Mouse (Mus musculus) olfactory bulb, adult 2 months (tissue): ENCODE data around the gene Phc2. TPM values are rescaled to one million over a fixed set of nuclear protein-coding genes. Genes with fewer than 3 reads are reported as not detected.

Experiments
- H3K27ac ChIP-seq: fragments of 200-500 bp; 2 replicates; pipeline ENCODE4 v1.5.1; 2012; ENCODE audit warnings: low read depth, low read length; ENCODE audit not compliant: insufficient read depth
- H3K4me1 ChIP-seq: fragments of 200-500 bp; 2 replicates; pipeline ENCODE4 v1.6.1; 2012; ENCODE audit warnings: low read length; ENCODE audit not compliant: control insufficient read depth, insufficient read depth
- H3K4me3 ChIP-seq: fragments of 200-500 bp; 2 replicates; pipeline ENCODE4 v1.5.1; 2012; ENCODE audit warnings: mild to moderate bottlenecking, low read depth, low read length, moderate library complexity; ENCODE audit not compliant: insufficient read depth
- CTCF ChIP-seq: fragments of 200-500 bp; IDR thresholded peaks from 2 replicates; pipeline ENCODE4 v1.5.1; 2012; ENCODE audit warnings: low read depth, mild to moderate bottlenecking, low read length, moderate library complexity; ENCODE audit not compliant: insufficient read depth
- POLR2A ChIP-seq: fragments of 200-500 bp; IDR thresholded peaks from 2 replicates; pipeline ENCODE4 v1.6.1; 2012; ENCODE audit warnings: mild to moderate bottlenecking, low read depth, low read length, moderate library complexity; ENCODE audit not compliant: insufficient read depth
- WGBS: fragments of 180-500 bp; shearing (Covaris S2); methylation state at CpG from one replicate; pipeline ENCODE4 v1.1.7; 2018; 5-methylcytosine and 5-hydroxymethylcytosine counted together
- polyA plus RNA-seq: library from polyadenylated mRNA; stranded (reverse); fragments of >200 nt; gene quantifications from 2 replicates; pipeline ENCODE4 v1.2.4, GENCODE M21; 2012; ENCODE audit warnings: low replicate concordance; ENCODE audit not compliant: missing spikeins, insufficient read depth, insufficient read length

Gene Phc2
- polyA plus RNA-seq, 1 experiment, result not detected

- H3K4me1 ChIP-seq, result peaks cover 25% of the 10 kb centered on the region
- 2% methylated on average over 15 of the region's 15 CpGs for WGBS
- peak overlapping the region; percentile 47 for H3K4me3 ChIP-seq
- H3K27ac ChIP-seq, result peak overlapping the region; percentile 82; the same call in 1 of the 2 replicates
- no peak for TF ChIP-seq POLR2A
- no peak for TF ChIP-seq CTCF
These were observed 74.7 kb downstream of the Phc2 start for GRCm38 (mm10) chr4:128729033-128729708.

DNA sequence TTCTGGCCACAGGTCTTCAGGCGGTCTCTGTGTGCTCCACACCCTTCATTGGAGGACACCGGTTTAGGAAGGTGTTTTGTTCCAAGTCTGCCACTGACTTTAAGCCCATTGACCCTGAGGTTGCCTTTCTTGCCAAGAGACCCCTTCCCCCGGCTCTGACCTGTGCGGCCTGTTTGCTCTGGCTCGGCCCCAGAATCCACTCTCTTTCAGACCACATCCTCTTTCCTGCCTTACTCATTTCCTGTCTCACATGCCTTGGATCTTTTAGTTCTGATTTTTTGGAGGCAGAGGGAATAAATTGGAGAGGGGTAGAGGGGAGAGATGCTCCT, 75.2 kb downstream of the Phc2 start:
- 10% methylated on average over 5 of the region's 5 CpGs for WGBS
- Histone ChIP-seq H3K27ac (peak overlapping the region; percentile 41), H3K4me1 (peaks cover 27% of the 10 kb centered on the region), H3K4me3 (peak overlapping the region; percentile 47)
- no peak for TF ChIP-seq POLR2A

GRCm38 (mm10) chr4:128730271-128730670, 75.8 kb downstream of the Phc2 start:
- Histone ChIP-seq H3K4me1 (peaks cover 31% of the 10 kb centered on the region), H3K27ac (no peak overlapping the region), H3K4me3 (no peak overlapping the region)
- WGBS, result 19% methylated on average over 6 of the region's 6 CpGs
- TF ChIP-seq POLR2A, result no peak
- TF ChIP-seq CTCF, result no peak

GRCm38 (mm10) chr4:128732794-128733193, 78.3 kb downstream of the Phc2 start:
- TF ChIP-seq CTCF, result no peak
- TF ChIP-seq POLR2A, result no peak
- Histone ChIP-seq H3K4me3 (no peak overlapping the region), H3K27ac (no peak overlapping the region), H3K4me1 (peaks cover 51% of the 10 kb centered on the region)
- WGBS, result 14% methylated on average over 5 of the region's 5 CpGs

- Histone ChIP-seq H3K4me1 (peaks cover 54% of the 10 kb centered on the region), H3K4me3 (no peak overlapping the region), H3K27ac (peak overlapping the region; percentile 70)
- TF ChIP-seq CTCF, result no peak
- TF ChIP-seq POLR2A, result no peak
- WGBS, result 18% methylated on average over 6 of the region's 6 CpGs
These were observed 79.0 kb downstream of the Phc2 start for GRCm38 (mm10) chr4:128733496-128733895.

DNA sequence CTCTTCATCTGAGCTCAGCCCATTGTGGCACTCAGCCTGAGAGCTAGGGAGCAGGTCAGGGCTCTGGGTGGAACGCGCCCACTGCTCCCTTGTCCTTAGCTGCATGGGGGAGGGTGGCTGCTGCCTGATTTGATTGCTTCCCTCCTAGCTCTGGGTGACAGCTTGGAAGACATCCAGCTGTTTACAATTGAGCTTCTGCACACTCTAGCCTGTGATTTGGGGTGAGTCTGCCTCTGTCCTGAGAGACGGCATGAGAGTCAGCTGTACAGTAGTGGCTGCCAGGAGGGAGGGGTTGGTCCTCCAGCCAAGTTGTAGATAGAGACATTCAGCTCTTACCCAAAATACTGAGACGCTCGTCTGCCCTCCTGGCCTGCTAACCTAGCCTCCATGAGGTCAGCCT, 79.7 kb downstream of the Phc2 start:
- Histone ChIP-seq H3K27ac (peak overlapping the region; percentile 70), H3K4me1 (peaks cover 51% of the 10 kb centered on the region), H3K4me3 (no peak overlapping the region)
- TF ChIP-seq CTCF (no peak), POLR2A (no peak)
- WGBS, result 5% methylated on average over 5 of the region's 5 CpGs

DNA sequence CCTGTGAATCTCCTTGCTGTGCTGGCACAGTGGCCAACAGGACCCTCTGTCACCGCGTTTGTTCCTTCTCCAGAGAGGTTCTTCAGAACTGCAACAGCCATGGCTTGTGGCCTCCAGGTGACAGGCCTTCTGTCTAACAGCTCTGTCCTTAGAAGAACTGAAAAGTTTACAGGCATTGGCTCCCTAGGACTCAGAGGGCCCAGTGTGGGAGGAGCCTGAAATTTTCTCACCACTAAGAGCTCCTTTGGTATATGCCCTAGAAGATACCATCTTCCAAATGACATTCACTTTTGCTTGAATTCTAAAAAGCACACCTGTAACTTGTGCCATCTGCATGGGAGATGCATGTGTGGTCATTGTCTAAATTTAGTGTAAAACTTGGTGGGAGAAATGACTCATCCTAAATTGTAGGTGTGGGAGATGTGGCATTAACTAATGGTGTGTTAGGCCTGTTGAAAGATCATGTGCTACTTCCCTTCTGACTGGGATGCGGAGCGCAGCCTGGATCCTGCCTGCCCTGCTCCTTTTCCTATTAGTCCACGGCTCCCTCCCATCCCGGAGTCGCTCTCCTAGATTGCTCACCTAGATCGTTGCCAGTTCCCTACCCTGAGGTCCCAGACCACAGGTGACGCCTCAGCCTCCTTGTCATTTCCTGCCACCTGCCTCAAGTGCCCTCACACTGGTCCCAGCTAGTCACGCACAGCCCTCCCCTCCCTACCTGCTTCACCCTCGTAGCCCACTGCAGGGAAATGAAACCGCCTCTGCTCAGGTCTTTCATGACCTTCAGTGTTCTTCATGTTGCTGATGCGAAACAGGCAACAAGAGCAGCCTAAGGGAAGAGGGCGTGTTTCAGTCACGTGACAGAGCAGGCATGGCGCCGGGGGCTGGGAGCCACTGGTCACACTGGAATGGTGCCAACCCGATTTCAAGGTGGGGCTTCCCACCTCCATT, 80.5 kb downstream of the Phc2 start:
- TF ChIP-seq CTCF, result no peak
- TF ChIP-seq POLR2A, result no peak
- WGBS, result 31% methylated on average over 18 of the region's 18 CpGs
- Histone ChIP-seq H3K4me3 (no peak overlapping the region), H3K27ac (peak overlapping the region; percentile 74), H3K4me1 (peaks cover 44% of the 10 kb centered on the region)

GRCm38 (mm10) chr4:128737137-128737589, 82.7 kb downstream of the Phc2 start:
- 8% methylated on average over 6 of the region's 6 CpGs for WGBS
- Histone ChIP-seq H3K4me1 (peaks cover 47% of the 10 kb centered on the region), H3K27ac (peak overlapping the region; percentile 65; the same call in 1 of the 2 replicates), H3K4me3 (no peak overlapping the region)
- no peak for TF ChIP-seq POLR2A
- TF ChIP-seq CTCF, result no peak

GRCm38 (mm10) chr4:128737825-128738610, 83.5 kb downstream of the Phc2 start:
- Histone ChIP-seq H3K27ac (no peak overlapping the region; the same call in 1 of the 2 replicates), H3K4me1 (peaks cover 51% of the 10 kb centered on the region), H3K4me3 (no peak overlapping the region)
- no peak for TF ChIP-seq POLR2A
- TF ChIP-seq CTCF, result no peak
- WGBS, result 29% methylated on average over 14 of the region's 14 CpGs
